Mouse (Mus musculus): ENCODE results near the gene Krtap2-4.
"Not testable (repeated sequence)": the region's sequence is repeated elsewhere in the genome, so short reads cannot be mapped to it uniquely, and the experiment has no call there.

Gene Krtap2-4

GRCm38 (mm10) chr11:99614796-99615363 lies at the start of gene Krtap2-4:
TSS of gene Krtap2-4 (minus strand) at chr11:99614846.
- DNase-seq (ENCODE audit: low read depth, low spot score): no peak

DNA sequence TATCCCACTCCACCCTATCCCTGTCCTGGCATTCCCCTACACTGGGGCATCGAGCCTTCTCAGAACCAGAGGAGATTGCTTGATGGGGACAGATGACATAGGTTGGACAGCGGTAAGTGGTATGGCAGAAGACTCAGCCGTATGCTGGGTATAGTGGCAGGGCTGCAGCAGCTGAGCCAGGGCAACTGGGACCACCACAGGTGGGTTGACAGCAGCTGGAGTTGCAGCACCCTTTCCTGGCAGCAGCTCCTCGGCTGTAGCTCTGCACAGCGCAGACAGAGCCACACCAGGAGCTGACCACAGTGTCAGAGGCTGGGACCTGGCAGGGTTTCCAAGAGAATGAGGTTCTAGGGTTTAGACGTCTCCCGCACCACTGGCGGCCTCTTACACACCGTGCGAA lies 48.2 kb upstream of the Krtap2-4 start:
- DNase-seq (ENCODE audit: low read depth, low spot score): no peak

DNA sequence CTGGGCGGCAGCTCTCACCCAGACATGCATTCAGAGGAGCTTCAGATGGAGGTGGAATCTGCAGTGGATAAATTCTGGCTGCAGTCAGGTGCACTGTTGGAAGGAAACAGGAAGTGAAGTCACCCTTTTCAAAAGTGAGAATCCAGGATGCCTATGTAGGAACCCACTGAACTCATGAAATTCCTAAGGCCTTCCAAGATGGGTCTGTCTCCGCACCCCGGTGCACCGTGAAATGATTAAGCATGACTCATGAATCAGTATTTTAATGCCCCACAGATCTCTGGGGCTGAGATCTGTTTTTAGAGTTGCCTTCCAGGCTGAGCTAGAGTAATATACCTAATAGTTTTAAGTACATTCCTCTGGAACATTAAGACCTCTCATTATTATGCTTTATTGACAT lies 44.6 kb upstream of the Krtap2-4 start:
- no peak for DNase-seq (ENCODE audit: low read depth, low spot score)

GRCm38 (mm10) chr11:99658467-99659010 lies 43.9 kb upstream of the Krtap2-4 start, which contains the start of gene Gm11563:
TSS of gene Gm11563 (minus strand) at chr11:99658960.
- not testable (repeated sequence) for DNase-seq (ENCODE audit: low read depth, low spot score)

GRCm38 (mm10) chr11:99657051-99657450 lies 42.4 kb upstream of the Krtap2-4 start:
- no peak for DNase-seq (ENCODE audit: low read depth, low spot score)

GRCm38 (mm10) chr11:99650136-99650535 lies 35.5 kb upstream of the Krtap2-4 start, which contains the start of gene Gm11555:
TSS of gene Gm11555 (minus strand) at chr11:99650236.
- no peak for DNase-seq (ENCODE audit: low read depth, low spot score)

DNA sequence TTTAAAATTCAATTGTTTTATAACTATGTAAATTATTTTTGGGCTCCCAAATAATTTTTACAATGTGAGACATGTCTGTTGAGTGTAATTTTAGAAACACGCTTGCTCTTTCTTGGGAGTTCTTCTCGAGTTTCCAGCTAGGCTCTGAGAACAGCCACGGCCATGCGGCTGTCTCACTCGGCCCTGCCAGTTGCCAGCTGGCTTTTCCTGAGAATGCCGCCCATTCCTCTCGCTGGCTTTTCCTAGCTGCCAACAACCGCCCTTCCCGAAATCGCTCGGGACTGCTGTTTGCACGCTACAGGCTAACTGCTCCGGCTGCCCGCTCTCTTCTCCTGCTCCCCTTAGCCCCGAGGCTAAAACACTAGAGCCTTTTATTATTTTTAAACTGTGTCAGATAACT lies 31.8 kb upstream of the Krtap2-4 start:
- DNase-seq (ENCODE audit: low read depth, low spot score): no peak

DNA sequence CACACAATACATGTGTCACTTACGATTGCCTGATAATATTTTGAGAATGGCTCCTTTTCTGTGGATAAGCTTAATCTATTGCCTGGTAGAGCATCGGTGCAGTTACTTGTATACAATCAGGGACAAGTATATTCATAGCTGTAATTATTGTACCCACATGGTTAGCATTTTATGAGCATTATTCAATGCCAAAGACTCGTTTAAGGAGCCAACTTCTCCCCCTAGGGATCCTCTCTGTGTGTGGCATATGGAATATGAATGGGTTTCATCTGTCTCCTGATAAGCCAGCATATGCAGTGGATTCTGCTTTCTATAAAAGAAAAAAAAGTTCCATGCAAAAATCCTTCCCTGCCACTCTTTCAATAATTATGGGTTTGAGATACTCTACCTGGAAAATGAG lies 29.7 kb upstream of the Krtap2-4 start:
- DNase-seq (ENCODE audit: low read depth, low spot score): peak; percentile 39

DNA sequence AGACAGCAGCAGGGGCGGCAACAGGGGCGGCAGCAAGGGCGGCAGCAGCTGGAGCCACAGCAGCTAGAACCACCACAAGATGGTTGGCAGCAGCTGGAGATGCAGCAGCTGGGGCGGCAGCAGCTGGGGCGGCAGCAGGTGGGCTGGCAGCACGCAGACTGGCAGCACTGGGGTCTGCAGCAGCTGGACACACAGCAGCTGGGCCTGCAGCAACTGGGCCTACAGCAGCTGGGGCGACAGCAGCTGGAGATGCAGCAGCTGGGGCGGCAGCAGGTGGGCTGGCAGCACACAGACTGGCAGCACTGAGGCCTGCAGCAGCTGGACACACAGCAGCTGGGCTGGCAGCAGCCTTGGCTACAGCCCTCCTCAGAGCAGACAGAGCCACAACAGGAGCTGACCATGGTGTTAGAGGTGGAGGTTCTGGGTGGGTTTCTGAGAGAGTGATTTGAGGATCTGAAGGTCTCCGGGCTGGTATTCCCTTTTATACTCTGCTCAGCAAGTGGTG lies 29.0 kb upstream of the Krtap2-4 start, which contains the start of gene Krtap4-7:
Gene Krtap4-7 (minus strand): TSS at position 455 of the 505 bp plus-strand sequence.
- DNase-seq (ENCODE audit: low read depth, low spot score): not testable (repeated sequence)

DNA sequence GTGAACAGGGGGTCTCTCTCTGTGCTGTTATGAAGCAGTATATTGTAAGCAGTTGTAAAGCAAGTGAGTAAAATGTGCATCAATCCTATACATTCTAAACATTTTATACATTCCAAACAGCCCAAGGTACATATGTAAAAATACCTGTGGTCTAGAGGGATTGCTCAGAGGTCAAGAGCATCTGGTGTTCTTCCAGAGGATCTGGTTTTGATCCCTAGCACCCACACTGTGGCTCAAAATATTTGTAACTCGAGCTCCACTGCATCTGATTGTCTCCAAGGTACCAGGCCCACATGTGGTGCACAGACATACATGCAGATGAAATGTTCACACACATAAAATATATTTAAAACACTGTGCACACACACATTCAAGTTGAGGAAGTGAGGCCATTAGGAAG lies 26.3 kb upstream of the Krtap2-4 start:
- no peak for DNase-seq (ENCODE audit: low read depth, low spot score)

GRCm38 (mm10) chr11:99637086-99637485 lies 22.4 kb upstream of the Krtap2-4 start:
- no peak for DNase-seq (ENCODE audit: low read depth, low spot score)

- no peak for DNase-seq (ENCODE audit: low read depth, low spot score)
These were observed 20.0 kb upstream of the Krtap2-4 start, which contains the start of gene Krtap4-2 for GRCm38 (mm10) chr11:99634653-99635134. TSS of gene Krtap4-2 (minus strand) at chr11:99635084.

DNA sequence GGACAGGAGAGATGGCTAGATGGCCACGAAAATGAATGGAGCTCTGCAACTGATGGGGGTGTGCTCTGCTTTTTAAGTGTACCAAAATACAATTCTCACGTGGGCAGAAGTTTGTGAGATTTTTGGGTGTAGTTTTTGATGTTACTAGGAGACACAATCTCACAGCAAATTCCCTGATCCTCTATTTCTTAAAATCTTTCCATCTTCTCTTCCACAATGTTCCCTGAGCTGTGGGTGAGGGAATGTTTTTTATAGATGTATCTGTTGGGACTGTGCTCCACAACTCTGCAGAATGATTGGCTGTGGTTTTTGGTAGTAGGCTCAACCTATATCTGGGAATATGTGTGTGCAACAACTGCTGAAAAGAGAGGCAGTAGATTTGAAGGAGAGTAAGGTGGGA lies 18.6 kb upstream of the Krtap2-4 start:
- no peak for DNase-seq (ENCODE audit: low read depth, low spot score)

DNA sequence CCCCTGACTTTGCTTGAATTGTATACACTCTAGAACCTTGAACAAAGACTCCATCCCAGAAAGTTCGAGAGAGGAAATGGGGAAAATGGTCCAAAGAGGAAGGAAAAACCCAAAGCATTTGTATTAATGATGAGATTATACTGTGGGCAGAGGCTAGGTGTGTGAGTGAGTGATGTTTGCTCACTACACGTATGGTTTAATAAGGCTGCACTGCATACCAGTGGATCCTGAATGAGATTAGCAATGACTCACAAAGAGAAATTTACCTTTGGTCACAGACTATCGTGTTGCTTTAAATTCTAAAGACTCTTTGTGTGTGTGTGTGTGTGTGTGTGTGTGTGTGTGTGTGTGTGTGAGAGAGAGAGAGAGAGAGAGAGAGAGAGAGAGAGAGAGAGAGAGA lies 16.2 kb upstream of the Krtap2-4 start:
- DNase-seq (ENCODE audit: low read depth, low spot score): no peak

- DNase-seq (ENCODE audit: low read depth, low spot score): no peak
These were observed 13.5 kb upstream of the Krtap2-4 start, which contains the start of gene Krtap4-1 for GRCm38 (mm10) chr11:99628138-99628537. TSS of gene Krtap4-1 (minus strand) at chr11:99628238.

DNA sequence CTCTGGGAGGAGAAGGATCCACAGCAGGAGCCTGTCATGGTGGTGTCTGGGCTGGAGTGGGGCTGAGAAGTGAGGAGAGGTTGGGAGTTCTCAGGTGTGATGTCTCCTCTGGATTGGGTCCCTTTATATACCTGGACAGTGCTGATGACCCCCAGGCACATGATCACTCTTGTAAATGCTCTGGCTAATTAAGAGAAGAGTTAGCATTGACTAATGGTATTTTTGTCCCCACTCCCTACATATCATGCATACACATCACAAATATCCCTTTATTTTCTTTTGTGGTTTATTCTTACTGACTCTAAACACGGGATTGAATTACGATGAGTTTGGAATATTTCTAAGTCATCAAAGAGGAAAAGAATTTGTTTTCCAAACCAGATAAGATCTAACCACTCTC lies 5.7 kb upstream of the Krtap2-4 start, which contains the start of gene Gm11562:
Gene Gm11562 (minus strand): TSS at position 101 of the 400 bp plus-strand sequence.
- no peak for DNase-seq (ENCODE audit: low read depth, low spot score)

- not testable (repeated sequence) for DNase-seq (ENCODE audit: low read depth, low spot score)
These were observed 4.6 kb downstream of the Krtap2-4 start, which contains the start of gene Gm11937 for GRCm38 (mm10) chr11:99610089-99610488. TSS of gene Gm11937 (minus strand) at chr11:99610189.

GRCm38 (mm10) chr11:99609126-99609525 lies 5.5 kb downstream of the Krtap2-4 start:
- DNase-seq (ENCODE audit: low read depth, low spot score): no peak

GRCm38 (mm10) chr11:99603208-99603607 lies 11.4 kb downstream of the Krtap2-4 start, which contains the start of gene Gm11938:
TSS of gene Gm11938 (minus strand) at chr11:99603308.
- DNase-seq (ENCODE audit: low read depth, low spot score): not testable (repeated sequence)

- DNase-seq (ENCODE audit: low read depth, low spot score): not testable (repeated sequence)
These were observed 16.9 kb downstream of the Krtap2-4 start, which contains the start of gene Krtap9-3 for GRCm38 (mm10) chr11:99597742-99598141. TSS of gene Krtap9-3 (minus strand) at chr11:99598105.

DNA sequence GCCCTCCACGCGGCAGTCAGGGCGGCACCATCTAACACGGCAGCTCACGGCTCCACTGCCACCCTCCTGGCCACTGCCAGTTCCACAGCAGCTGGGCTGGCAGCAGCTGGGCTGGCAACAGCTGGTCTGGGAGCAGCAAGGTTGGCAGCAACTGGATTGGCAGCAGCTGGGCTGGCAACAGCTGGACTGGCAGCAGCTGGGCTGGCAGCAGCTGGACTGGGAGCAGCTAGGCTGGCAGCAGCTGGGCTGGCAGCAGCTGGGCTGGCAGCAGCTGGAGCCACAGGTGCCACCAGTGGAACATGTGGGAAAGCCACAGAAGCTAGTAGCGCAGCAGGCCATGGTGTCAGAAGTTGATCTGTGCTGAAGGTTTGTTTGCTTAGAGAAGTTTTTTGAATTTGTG lies 23.7 kb downstream of the Krtap2-4 start, which contains the start of gene Krtap1-3:
Gene Krtap1-3 (minus strand): TSS at position 359 of the 400 bp plus-strand sequence.
- DNase-seq (ENCODE audit: low read depth, low spot score): no peak

DNA sequence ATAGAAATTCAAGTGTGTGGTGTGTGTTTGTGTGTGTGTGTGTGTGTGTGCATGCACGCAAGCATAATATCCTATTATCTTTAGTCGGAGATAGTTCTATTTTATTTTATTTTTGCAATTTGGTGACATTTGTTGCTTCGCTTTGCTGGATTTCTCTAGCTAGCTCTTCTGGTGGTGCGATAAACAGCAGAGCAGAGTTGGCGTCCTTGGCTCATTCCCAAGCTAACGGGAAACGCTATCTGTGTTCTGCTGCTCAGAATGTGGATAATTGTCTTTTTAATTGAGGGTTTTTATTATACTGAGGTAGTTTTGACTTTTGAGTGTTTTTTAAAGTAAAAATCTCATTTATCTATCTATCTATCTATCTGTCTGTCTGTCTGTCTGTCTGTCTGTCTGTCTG lies 29.6 kb downstream of the Krtap2-4 start:
- DNase-seq (ENCODE audit: low read depth, low spot score): no peak
